Mouse (Mus musculus) forebrain, embryonic 11.5 days (tissue): ENCODE measurements at regions not wholly inside any gene's neighbourhood (a gene's known extent, or its start where the extent isn't known, plus 50 kb on each side); places are given as distances from the start of the nearest gene placed in this dataset.

ENCODE experiments used
- ATAC-seq: fragments of 200-750 bp; cut with Nextera tagmentation; replicated peaks from 2 replicates; pipeline ENCODE4 v1.8.0; 2017; ENCODE audit warnings: moderate TSS enrichment; ENCODE audit not compliant: low FRiP score
- DNase-seq: peaks from one replicate; pipeline ENCODE4 v3.0.0-alpha.2; 2017; ENCODE audit warnings: low spot score
- H3K27ac ChIP-seq: fragments of 300-500 bp; sonication (generic); 2 replicates; pipeline ENCODE4 v1.5.1; 2014; ENCODE audit warnings: low read depth, low read length
- H3K27me3 ChIP-seq: fragments of 300-500 bp; sonication (generic); 2 replicates; pipeline ENCODE4 v1.6.1; 2014; ENCODE audit warnings: mild to moderate bottlenecking, low read length, mixed read lengths; ENCODE audit not compliant: control insufficient read depth, insufficient read depth
- H3K36me3 ChIP-seq: fragments of 300-500 bp; sonication (generic); 2 replicates; pipeline ENCODE4 v1.6.1; 2014; ENCODE audit warnings: mild to moderate bottlenecking, low read length, moderate library complexity, mixed read lengths; ENCODE audit not compliant: control insufficient read depth, insufficient read depth
- H3K4me1 ChIP-seq: fragments of 300-500 bp; sonication (generic); replicated peaks from 2 replicates; pipeline ENCODE4 v1.6.1; 2014; ENCODE audit warnings: low read length, mixed read lengths; ENCODE audit not compliant: control insufficient read depth, insufficient read depth
- H3K4me2 ChIP-seq: fragments of 300-500 bp; sonication (generic); 2 replicates; pipeline ENCODE4 v1.6.1; 2014; ENCODE audit warnings: low read depth, mild to moderate bottlenecking, low read length, moderate library complexity, mixed read lengths; ENCODE audit not compliant: severe bottlenecking
- H3K4me3 ChIP-seq: fragments of 300-500 bp; sonication (generic); 2 replicates; pipeline ENCODE4 v1.5.1; 2014; ENCODE audit warnings: low read depth, low read length
- H3K9ac ChIP-seq: fragments of 300-500 bp; sonication (generic); 2 replicates; pipeline ENCODE4 v1.6.1; 2014; ENCODE audit warnings: low read length
- H3K9me3 ChIP-seq: fragments of 300-500 bp; sonication (generic); 2 replicates; pipeline ENCODE4 v1.6.1; 2016; ENCODE audit warnings: low read length, mixed read lengths; ENCODE audit not compliant: control insufficient read depth
- WGBS: fragments of 180-500 bp; shearing (Covaris S2); extraction: QIAGEN DNeasy Blood & Tissue Kit; methylation state at CpG from one replicate; pipeline ENCODE4 v1.1.7; 2014; 5-methylcytosine and 5-hydroxymethylcytosine counted together

DNA sequence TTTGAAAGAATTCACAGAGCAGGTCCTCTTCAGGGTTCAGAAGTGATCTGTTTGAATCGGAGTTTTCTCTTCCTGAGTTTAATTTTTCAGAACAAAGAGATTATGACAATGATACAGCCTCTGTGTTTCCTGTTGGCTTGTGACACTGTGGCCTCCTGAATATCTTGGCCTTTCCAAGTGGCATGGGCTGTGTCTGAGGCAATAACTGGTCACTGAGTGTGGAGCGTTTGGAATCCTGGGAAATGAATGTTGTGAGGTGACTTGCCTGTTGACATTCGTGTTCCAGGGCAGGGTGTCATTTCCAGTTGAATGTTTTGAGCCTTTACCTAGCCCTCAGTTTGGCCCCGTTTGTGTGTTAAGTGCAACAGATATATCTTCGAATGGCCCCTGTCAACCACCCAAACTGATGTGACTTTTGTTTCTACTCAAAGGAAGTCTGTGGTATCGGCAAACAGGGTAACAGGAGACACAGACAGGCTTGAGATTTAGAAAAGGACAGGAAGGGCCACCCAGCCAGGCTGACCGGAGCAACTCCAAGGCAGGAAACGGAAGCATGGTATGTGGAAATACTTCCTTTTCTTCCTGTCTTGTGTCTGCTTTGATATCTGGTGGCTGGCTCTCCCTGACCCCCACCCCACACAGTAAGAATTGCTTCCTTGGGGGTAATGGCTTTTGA, 52.3 kb upstream of the Mef2a start:
- DNase-seq (no peak), ATAC-seq (no peak)
- H3K9me3 ChIP-seq: no peaks in the 10 kb centered on the region
- H3K4me1 ChIP-seq: no peaks in the 10 kb centered on the region
- H3K4me3 ChIP-seq: no peak overlapping the region
- no peak overlapping the region for H3K4me2 ChIP-seq
- H3K9ac ChIP-seq: no peak overlapping the region
- no peaks in the 10 kb centered on the region for H3K36me3 ChIP-seq
- H3K27ac ChIP-seq: no peak overlapping the region
- no peaks in the 10 kb centered on the region for H3K27me3 ChIP-seq
- 84% methylated on average over 8 of the region's 8 CpGs for WGBS
